Mouse (Mus musculus): ENCODE data around the gene Cldn24.
"Not testable (repeated sequence)": the region's sequence is repeated elsewhere in the genome, so short reads cannot be mapped to it uniquely, and the experiment has no call there.

GRCm38 (mm10) chr8:47822541-47822940 lies 598 bp downstream of the Cldn24 start:
- TF ChIP-seq CTCF, EP300 (IDR thresholded peaks at IDR 0.05): not testable (repeated sequence)

Data from lung, postnatal 0 days (tissue).